Mouse (Mus musculus) liver, embryonic 16.5 days (tissue): ENCODE measurements around the gene Zfp385a. TPM values are rescaled to one million over a fixed set of nuclear protein-coding genes. Genes with fewer than 3 reads are reported as not detected.

Experiments
- ATAC-seq: fragments of 200-750 bp; cut with Nextera tagmentation; 2 replicates; pipeline ENCODE4 v1.8.0; 2017; ENCODE audit warnings: low read depth, mild to moderate bottlenecking, moderate number of reproducible peaks, moderate library complexity
- H3K27ac ChIP-seq: fragments of 300-500 bp; sonication (generic); 2 replicates; pipeline ENCODE4 v1.5.1; 2014; ENCODE audit warnings: mild to moderate bottlenecking, low read length
- H3K27me3 ChIP-seq: fragments of 300-500 bp; sonication (generic); 2 replicates; pipeline ENCODE4 v1.6.1; 2014; ENCODE audit warnings: low read depth, low read length, mixed read lengths; ENCODE audit not compliant: control insufficient read depth, insufficient read depth
- H3K36me3 ChIP-seq: fragments of 300-500 bp; sonication (generic); 2 replicates; pipeline ENCODE4 v1.6.1; 2014; ENCODE audit warnings: mild to moderate bottlenecking; ENCODE audit not compliant: control insufficient read depth, insufficient read depth
- H3K4me1 ChIP-seq: fragments of 300-500 bp; sonication (generic); 2 replicates; pipeline ENCODE4 v1.6.1; 2014; ENCODE audit warnings: low read depth, low read length, mixed read lengths; ENCODE audit not compliant: control insufficient read depth
- H3K4me2 ChIP-seq: fragments of 300-500 bp; sonication (generic); 2 replicates; pipeline ENCODE4 v1.6.1; 2014; ENCODE audit warnings: low read depth, low read length, mixed read lengths
- H3K4me3 ChIP-seq: fragments of 300-500 bp; sonication (generic); 2 replicates; pipeline ENCODE4 v1.5.1; 2014; ENCODE audit warnings: low read depth, mild to moderate bottlenecking, low read length
- H3K9ac ChIP-seq: fragments of 300-500 bp; sonication (generic); 2 replicates; pipeline ENCODE4 v1.6.1; 2014; ENCODE audit warnings: low read depth, low read length
- H3K9me3 ChIP-seq: fragments of 300-500 bp; sonication (generic); replicated peaks from 2 replicates; pipeline ENCODE4 v1.6.1; 2016; ENCODE audit warnings: low read length; ENCODE audit not compliant: control insufficient read depth
- WGBS: fragments of 180-500 bp; shearing (Covaris S2); extraction: QIAGEN DNeasy Blood & Tissue Kit; methylation state at CpG from one replicate; pipeline ENCODE4 v1.1.7; 2014; ENCODE audit not compliant: insufficient replicate concordance; 5-methylcytosine and 5-hydroxymethylcytosine counted together
- polyA plus RNA-seq: library from polyadenylated mRNA; unstranded; fragments of >200 nt; fragmentation: Nextera tagmentation; extraction: Ambion mirVana; gene quantifications from 2 replicates; pipeline ENCODE4 v1.2.1, GENCODE M21; 2015

The Zfp385a gene
- polyA plus RNA-seq, 1 experiment from 2014 or later: 7.0 TPM

- Histone ChIP-seq H3K27me3 (peaks cover 17% of the 10 kb centered on the region), H3K4me3 (peak within 1 kb of the TSS; percentile 13; the same call in 1 of the 2 replicates), H3K27ac (peak within 1 kb of the TSS; percentile 21; the same call in 1 of the 2 replicates), H3K4me2 (0 out of 2 replicates have a peak within 1 kb of the TSS, but pooled peaks have one; percentile 46), H3K9ac (no peak within 1 kb of the TSS), H3K36me3 (no peaks in the 10 kb centered on the region), H3K4me1 (peaks cover 34% of the 10 kb centered on the region), H3K9me3 (no peaks in the 10 kb centered on the region)
- no peak for ATAC-seq
- 16% methylated on average over 6 of the region's 6 CpGs for WGBS
These were observed 29.5 kb downstream of the Zfp385a start, which contains the start of gene Gpr84 for GRCm38 (mm10) chr15:103310365-103310910. TSS of gene Gpr84 (minus strand) at chr15:103310612.

- no peak for ATAC-seq
- H3K4me2 ChIP-seq: peak overlapping the region; percentile 46
- 63% methylated on average over 26 of the region's 26 CpGs for WGBS
- H3K4me3 ChIP-seq: peak overlapping the region; percentile 23; the same call in 1 of the 2 replicates
- peaks cover 42% of the 10 kb centered on the region for H3K4me1 ChIP-seq
- no peaks in the 10 kb centered on the region for H3K9me3 ChIP-seq
- H3K27ac ChIP-seq: no peak overlapping the region; the same call in 1 of the 2 replicates
- H3K27me3 ChIP-seq: peaks cover 31% of the 10 kb centered on the region
- no peaks in the 10 kb centered on the region for H3K36me3 ChIP-seq
- H3K9ac ChIP-seq: peak overlapping the region; percentile 8; the same call in 1 of the 2 replicates
These were observed 30.9 kb downstream of the Zfp385a start for GRCm38 (mm10) chr15:103308876-103309580.

GRCm38 (mm10) chr15:103308056-103308875, 31.6 kb downstream of the Zfp385a start:
- Histone ChIP-seq H3K9me3 (no peaks in the 10 kb centered on the region), H3K27ac (no peak overlapping the region; the same call in 1 of the 2 replicates), H3K4me2 (peak overlapping the region; percentile 46), H3K4me3 (peak overlapping the region; percentile 6; the same call in 1 of the 2 replicates), H3K4me1 (peaks cover 42% of the 10 kb centered on the region), H3K36me3 (no peaks in the 10 kb centered on the region), H3K9ac (peak overlapping the region; percentile 8; the same call in 1 of the 2 replicates), H3K27me3 (peaks cover 38% of the 10 kb centered on the region)
- WGBS: 30% methylated on average over 28 of the region's 28 CpGs
- ATAC-seq: no peak

GRCm38 (mm10) chr15:103307125-103307524, 32.8 kb downstream of the Zfp385a start:
- Histone ChIP-seq H3K27me3 (peaks cover 38% of the 10 kb centered on the region), H3K4me2 (peak overlapping the region; percentile 26; the same call in 1 of the 2 replicates), H3K36me3 (no peaks in the 10 kb centered on the region), H3K4me3 (no peak overlapping the region), H3K9me3 (no peaks in the 10 kb centered on the region), H3K9ac (no peak overlapping the region), H3K27ac (no peak overlapping the region), H3K4me1 (peaks cover 40% of the 10 kb centered on the region)
- 0% methylated on average over 7 of the region's 7 CpGs for WGBS
- no peak for ATAC-seq

- Histone ChIP-seq H3K27ac (peak overlapping the region; percentile 80), H3K27me3 (peaks cover 38% of the 10 kb centered on the region), H3K36me3 (no peaks in the 10 kb centered on the region), H3K9ac (peak overlapping the region; percentile 54), H3K9me3 (no peaks in the 10 kb centered on the region), H3K4me3 (peak overlapping the region; percentile 63), H3K4me1 (peaks cover 40% of the 10 kb centered on the region), H3K4me2 (peak overlapping the region; percentile 86)
- 24% methylated on average over 8 of the region's 8 CpGs for WGBS
- no peak for ATAC-seq
These were observed 33.9 kb downstream of the Zfp385a start for GRCm38 (mm10) chr15:103305792-103306645.

- ATAC-seq: peak; percentile 91
- peak overlapping the region; percentile 54 for H3K9ac ChIP-seq
- peak overlapping the region; percentile 63 for H3K4me3 ChIP-seq
- peaks cover 38% of the 10 kb centered on the region for H3K27me3 ChIP-seq
- no peaks in the 10 kb centered on the region for H3K36me3 ChIP-seq
- peaks cover 42% of the 10 kb centered on the region for H3K4me1 ChIP-seq
- peak overlapping the region; percentile 80 for H3K27ac ChIP-seq
- no peaks in the 10 kb centered on the region for H3K9me3 ChIP-seq
- under 1% methylated on average over 69 of the region's 71 CpGs for WGBS
- peak overlapping the region; percentile 86 for H3K4me2 ChIP-seq
These were observed 34.7 kb downstream of the Zfp385a start for GRCm38 (mm10) chr15:103305070-103305678.

GRCm38 (mm10) chr15:103304616-103304969, 35.3 kb downstream of the Zfp385a start:
- WGBS: 4% methylated on average over 9 of the region's 9 CpGs
- peaks cover 42% of the 10 kb centered on the region for H3K4me1 ChIP-seq
- no peaks in the 10 kb centered on the region for H3K36me3 ChIP-seq
- H3K4me3 ChIP-seq: peak overlapping the region; percentile 63
- peak overlapping the region; percentile 86 for H3K4me2 ChIP-seq
- peak overlapping the region; percentile 66 for H3K27ac ChIP-seq
- no peaks in the 10 kb centered on the region for H3K9me3 ChIP-seq
- ATAC-seq: no peak
- peaks cover 38% of the 10 kb centered on the region for H3K27me3 ChIP-seq
- peak overlapping the region; percentile 45 for H3K9ac ChIP-seq
